13 mouse cellular contexts compared by ENCODE assay signal in the genomic region with DNA sequence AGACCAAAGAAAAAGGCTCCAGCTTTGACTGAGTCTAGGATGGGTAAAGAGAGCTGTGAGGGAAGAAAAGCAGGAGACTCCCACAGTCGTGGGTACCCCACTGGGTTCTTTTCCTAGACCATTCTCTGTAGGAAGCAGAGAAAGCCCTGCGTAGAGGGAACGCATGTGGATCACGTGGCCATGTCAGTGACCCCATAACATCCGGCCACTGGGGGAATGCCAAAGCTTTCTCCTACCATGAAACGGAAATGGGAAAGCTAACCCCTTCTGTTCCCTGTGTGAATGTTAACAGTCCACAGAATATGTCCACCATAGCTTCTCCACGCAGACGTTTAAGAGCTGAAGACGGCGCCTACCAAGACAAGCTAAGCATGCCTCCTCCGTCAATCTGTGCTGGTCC.
"Had no signal": no experiment of that assay in that cellular context is flagged by ENCODE, and none has a peak within 500 bp of the region (broad histone marks: within the 10 kb centered on the region; RNA-seq: fewer than 3 reads in every experiment).

No protein-coding gene starts in this region.

- H3K9me3 ChIP-seq: intestine, embryonic 15.5 days; limb, embryonic 15.5 days had no signal

- H3K27me3 ChIP-seq: intestine, embryonic 15.5 days; limb, embryonic 15.5 days; midbrain, embryonic 13.5 days; neural tube, embryonic 12.5 days had no signal

- H3K4me1 ChIP-seq: intestine, embryonic 15.5 days; midbrain, embryonic 13.5 days; neural tube, embryonic 12.5 days had no signal

- H3K27ac ChIP-seq: intestine, embryonic 15.5 days; limb, embryonic 15.5 days; liver, embryonic 14.5 days; midbrain, embryonic 13.5 days; neural tube, embryonic 12.5 days had no signal

- ATAC-seq: intestine, embryonic 15.5 days; midbrain, embryonic 13.5 days had no signal

- H3K9ac ChIP-seq: intestine, embryonic 15.5 days; limb, embryonic 15.5 days; liver, embryonic 14.5 days; midbrain, embryonic 13.5 days; neural tube, embryonic 12.5 days had no signal

- H3K4me3 ChIP-seq: intestine, embryonic 15.5 days; limb, embryonic 15.5 days; midbrain, embryonic 13.5 days; myocyte; neural tube, embryonic 12.5 days had no signal

- H3K4me2 ChIP-seq: intestine, embryonic 15.5 days; limb, embryonic 15.5 days; midbrain, embryonic 13.5 days; neural tube, embryonic 12.5 days had no signal

- DNase-seq: layer of hippocampus, postnatal 36 days; lung, adult 18-20 months; lung, postnatal 36 days; right cerebral cortex, postnatal 4 days; spleen, adult 18-20 months; thymus, adult 18-20 months; thymus, postnatal 14 days had no signal

- H3K36me3 ChIP-seq: intestine, embryonic 15.5 days had no signal
